Mouse (Mus musculus) MEL (cell line): ENCODE results near the gene Foxb1. TPM values are rescaled to one million over a fixed set of nuclear protein-coding genes. Genes with fewer than 3 reads are reported as not detected.

Experiments used
- DNase-seq: peaks from one replicate; pipeline ENCODE4 v3.0.0; 2011; ENCODE audit warnings: low read depth, low spot score
- H3K27ac ChIP-seq: 2 replicates; pipeline ENCODE4 v1.5.1; 2012; ENCODE audit warnings: low read depth, mild to moderate bottlenecking, control low read depth, low read length, moderate library complexity; ENCODE audit not compliant: control insufficient read depth
- H3K27me3 ChIP-seq, 2 experiments: fragments of 150-350 bp in 1 of 2; sonication (generic) in 1 of 2; 2 replicates each; pipeline ENCODE4 v1.6.1; 2012; ENCODE audit warnings: low read length in 2 of 2, mild to moderate bottlenecking in 2 of 2, improper control_type of control experiment in 1 of 2, moderate library complexity in 1 of 2; ENCODE audit not compliant: insufficient read depth in 2 of 2, control insufficient read depth in 1 of 2
- H3K36me3 ChIP-seq, 2 experiments: 2 replicates each; pipeline ENCODE4 v1.6.1; 2012 to 2014; ENCODE audit warnings: low read length in 2 of 2, improper control_type of control experiment in 1 of 2, inconsistent platforms in 1 of 2, mild to moderate bottlenecking in 1 of 2; ENCODE audit not compliant: insufficient read depth in 2 of 2, control insufficient read depth in 1 of 2
- H3K4me1 ChIP-seq, 2 experiments: fragments of 150-350 bp in 1 of 2; sonication (generic) in 1 of 2; 2 replicates each; pipeline ENCODE4 v1.6.1; 2012; ENCODE audit warnings: low read length in 2 of 2, improper control_type of control experiment in 1 of 2, mild to moderate bottlenecking in 1 of 2; ENCODE audit not compliant: insufficient read depth in 2 of 2, control insufficient read depth in 1 of 2
- H3K4me3 ChIP-seq, 2 experiments: fragments of 150-350 bp in 1 of 2; sonication (generic) in 1 of 2; 2 replicates each; pipeline ENCODE4 v1.5.1; 2012; ENCODE audit warnings: low read depth in 2 of 2, low read length in 2 of 2, mild to moderate bottlenecking in 2 of 2, moderate library complexity in 2 of 2, control low read depth in 1 of 2, improper control_type of control experiment in 1 of 2; ENCODE audit not compliant: control insufficient read depth in 1 of 2, insufficient read depth in 1 of 2
- H3K79me2 ChIP-seq: 2 replicates; pipeline ENCODE4 v1.6.1; 2012; ENCODE audit warnings: mild to moderate bottlenecking, low read length, moderate library complexity; ENCODE audit not compliant: control insufficient read depth, poor library complexity, insufficient read depth
- H3K9ac ChIP-seq: 2 replicates; pipeline ENCODE4 v1.6.1; 2012; ENCODE audit warnings: low read depth, mild to moderate bottlenecking, control low read depth, low read length, moderate library complexity; ENCODE audit not compliant: control insufficient read depth, poor library complexity, severe bottlenecking
- H3K9me3 ChIP-seq: fragments of 150-350 bp; sonication (generic); replicated peaks from 2 replicates; pipeline ENCODE4 v1.6.1; 2012; ENCODE audit warnings: mild to moderate bottlenecking, low read length, improper control_type of control experiment, moderate library complexity; ENCODE audit not compliant: insufficient read depth
- BHLHE40 ChIP-seq: IDR thresholded peaks from 2 replicates; pipeline ENCODE4 v1.6.1; 2012; ENCODE audit warnings: low read depth, mild to moderate bottlenecking, inconsistent platforms, low read length, improper control_type of control experiment, borderline replicate concordance
- CHD2 ChIP-seq: IDR thresholded peaks from 2 replicates; pipeline ENCODE4 v1.6.1; 2011; ENCODE audit warnings: low read length, improper control_type of control experiment
- CTCF ChIP-seq, 3 experiments: IDR thresholded peaks in 2 of 3; conservative IDR thresholded peaks in 1 of 3; 2 replicates each; pipeline ENCODE4 v1.5.1; 2011 to 2012; ENCODE audit warnings: low read length in 3 of 3, low read depth in 2 of 3, mild to moderate bottlenecking in 2 of 3, improper control_type of control experiment in 1 of 3, inconsistent platforms in 1 of 3, mixed read lengths in 1 of 3, moderate library complexity in 1 of 3; ENCODE audit not compliant: control insufficient read depth in 1 of 3, insufficient read depth in 1 of 3, poor library complexity in 1 of 3, severe bottlenecking in 1 of 3
- ELF1 ChIP-seq: IDR thresholded peaks from 2 replicates; pipeline ENCODE4 v1.6.1; 2014; ENCODE audit warnings: low read depth, mild to moderate bottlenecking, inconsistent platforms, low read length, improper control_type of control experiment, moderate library complexity
- ETS1 ChIP-seq: IDR thresholded peaks from 2 replicates; pipeline ENCODE4 v1.6.1; 2012; ENCODE audit warnings: low read depth, mild to moderate bottlenecking, inconsistent platforms, low read length, improper control_type of control experiment, moderate library complexity
- GATA1 ChIP-seq: IDR thresholded peaks from 2 replicates; pipeline ENCODE4 v1.6.1; 2011; ENCODE audit warnings: low read depth, low read length, improper control_type of control experiment
- KAT2A ChIP-seq: conservative IDR thresholded peaks from 2 replicates; pipeline ENCODE4 v1.6.1; 2012; ENCODE audit warnings: low read depth, low read length, improper control_type of control experiment, inconsistent platforms
- MAX ChIP-seq: IDR thresholded peaks from 2 replicates; pipeline ENCODE4 v1.6.1; 2011; ENCODE audit warnings: low read length, improper control_type of control experiment
- MAZ ChIP-seq: IDR thresholded peaks from 2 replicates; pipeline ENCODE4 v1.6.1; 2012; ENCODE audit warnings: low read depth, mild to moderate bottlenecking, inconsistent platforms, low read length, improper control_type of control experiment
- MXI1 ChIP-seq: IDR thresholded peaks from 2 replicates; pipeline ENCODE4 v1.6.1; 2011; ENCODE audit warnings: mild to moderate bottlenecking, low read depth, low read length, improper control_type of control experiment
- MYB ChIP-seq: IDR thresholded peaks from 2 replicates; pipeline ENCODE4 v1.6.1; 2011; ENCODE audit warnings: mild to moderate bottlenecking, low read depth, low read length, improper control_type of control experiment
- POLR2A ChIP-seq, 2 experiments: IDR thresholded peaks; 2 replicates each; pipeline ENCODE4 v1.6.1; 2011 to 2012; ENCODE audit warnings: low read length in 2 of 2, mild to moderate bottlenecking in 2 of 2, control low read depth in 1 of 2, improper control_type of control experiment in 1 of 2, low read depth in 1 of 2, moderate library complexity in 1 of 2; ENCODE audit not compliant: control insufficient read depth in 1 of 2, insufficient read depth in 1 of 2, poor library complexity in 1 of 2
- POLR2AphosphoS2 ChIP-seq: IDR thresholded peaks from 2 replicates; pipeline ENCODE4 v1.6.1; 2011; ENCODE audit warnings: low read length, improper control_type of control experiment
- POLR2AphosphoS5 ChIP-seq: IDR thresholded peaks from 2 replicates; pipeline ENCODE4 v1.6.1; 2012; ENCODE audit warnings: low read depth, borderline replicate concordance, mild to moderate bottlenecking, inconsistent platforms, low read length, moderate library complexity, mixed read lengths
- RAD21 ChIP-seq: IDR thresholded peaks from 2 replicates; pipeline ENCODE4 v1.6.1; 2011; ENCODE audit warnings: mild to moderate bottlenecking, low read depth, low read length, improper control_type of control experiment
- SIN3A ChIP-seq: IDR thresholded peaks from 2 replicates; pipeline ENCODE4 v1.6.1; 2012; ENCODE audit warnings: low read length, improper control_type of control experiment, inconsistent platforms
- USF1 ChIP-seq: IDR thresholded peaks from 2 replicates; pipeline ENCODE4 v1.6.1; 2014; ENCODE audit warnings: low read depth, mild to moderate bottlenecking, inconsistent platforms, low read length, improper control_type of control experiment, moderate library complexity
- USF2 ChIP-seq, 2 experiments: IDR thresholded peaks; 2 replicates each; pipeline ENCODE4 v1.6.1; 2011 to 2012; ENCODE audit warnings: improper control_type of control experiment in 2 of 2, low read length in 2 of 2, borderline replicate concordance in 1 of 2, inconsistent platforms in 1 of 2, low read depth in 1 of 2, mild to moderate bottlenecking in 1 of 2; ENCODE audit not compliant: insufficient read depth in 1 of 2
- ZC3H11A ChIP-seq: IDR thresholded peaks from 2 replicates; pipeline ENCODE4 v1.6.1; 2012; ENCODE audit warnings: low read depth, mild to moderate bottlenecking, inconsistent platforms, low read length, improper control_type of control experiment
- ZKSCAN1 ChIP-seq: IDR thresholded peaks from 2 replicates; pipeline ENCODE4 v1.6.1; 2012; ENCODE audit warnings: low read depth, mild to moderate bottlenecking, inconsistent platforms, low read length, improper control_type of control experiment, moderate library complexity
- ZNF384 ChIP-seq: IDR thresholded peaks from 2 replicates; pipeline ENCODE4 v1.6.1; 2012; ENCODE audit warnings: low read depth, mild to moderate bottlenecking, inconsistent platforms, low read length, improper control_type of control experiment
- polyA plus RNA-seq, 2 experiments: library from polyadenylated mRNA; stranded (reverse) in 1 of 2; unstranded in 1 of 2; fragments of >175 nt in 1 of 2; fragments of >200 nt in 1 of 2; gene quantifications; 2 replicates each; pipeline versions ENCODE4 v1.2.1 to v1.2.4; 2012; ENCODE audit warnings: low replicate concordance in 2 of 2, low read depth in 1 of 2; ENCODE audit not compliant: insufficient read length in 2 of 2, insufficient read depth in 1 of 2, missing spikeins in 1 of 2
- total RNA-seq: library from RNA; depleted of rRNA; stranded (reverse); fragments of 300-350 nt; gene quantifications from 2 replicates; pipeline ENCODE4 v1.2.3, GENCODE M21; 2012

Foxb1 gene
- total and polyA plus RNA-seq, 3 experiments: not detected

GRCm38 (mm10) chr9:69779996-69780395 lies 19.3 kb upstream of the Foxb1 start:
- H3K36me3 ChIP-seq: no peaks in the 10 kb centered on the region
- H3K27ac ChIP-seq: no peak overlapping the region
- no peaks in the 10 kb centered on the region for H3K9me3 ChIP-seq

DNA sequence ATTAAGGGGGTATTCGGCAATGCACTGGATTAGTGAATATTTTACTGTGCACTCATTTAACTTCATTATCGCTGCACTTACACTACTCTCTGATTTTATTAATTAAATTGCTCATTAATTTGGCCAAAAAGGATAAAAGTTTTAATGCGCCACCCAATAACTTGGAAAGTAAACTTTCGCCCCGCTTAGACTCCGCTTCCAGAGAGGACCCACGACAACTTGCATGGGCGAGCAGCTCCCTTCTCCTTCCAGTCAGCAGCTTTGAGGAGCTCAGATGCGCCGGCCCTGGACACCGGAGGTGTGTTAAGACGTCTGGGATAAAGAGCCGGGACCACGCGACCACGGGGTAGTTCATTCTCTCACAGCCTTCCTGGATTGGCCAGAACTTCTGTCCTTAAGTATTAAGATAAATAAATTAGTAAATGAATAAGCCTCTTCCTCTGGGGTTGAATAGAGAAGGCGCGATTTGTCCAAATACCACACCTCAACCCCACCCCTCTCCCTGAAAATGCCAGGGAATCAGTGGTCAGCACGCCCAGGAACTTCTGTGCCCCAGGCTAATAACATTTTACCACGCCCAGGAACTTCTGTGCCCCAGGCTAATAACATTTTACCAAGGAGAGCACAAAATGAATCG lies 9.3 kb upstream of the Foxb1 start:
- Histone ChIP-seq H3K4me1 (no peaks in the 10 kb centered on the region), H3K79me2 (no peaks in the 10 kb centered on the region), H3K9me3 (no peaks in the 10 kb centered on the region), H3K27ac (no peak overlapping the region), H3K27me3 (no peaks in the 10 kb centered on the region), H3K9ac (no peak overlapping the region), H3K36me3 (no peaks in the 10 kb centered on the region), H3K4me3 (no peak overlapping the region)
- DNase-seq: no peak
- no peak for TF ChIP-seq POLR2A (IDR thresholded peaks at IDR 0.05; ENCODE audit: control insufficient read depth in 1 of 2, insufficient read depth in 1 of 2, low read depth in 1 of 2, low read length in 2 of 2, poor library complexity in 1 of 2)
- TF ChIP-seq MXI1: no peak
- no peak for TF ChIP-seq USF2 (IDR thresholded peaks at IDR 0.05; ENCODE audit: borderline replicate concordance in 1 of 2, insufficient read depth in 1 of 2, low read depth in 1 of 2, low read length in 2 of 2)
- TF ChIP-seq POLR2AphosphoS5: no peak

More at GRCm38 (mm10) chr9:69779996-69780395, 19.3 kb upstream of the Foxb1 start:
- DNase-seq: no peak
- H3K79me2 ChIP-seq: no peaks in the 10 kb centered on the region
- H3K4me1 ChIP-seq: no peaks in the 10 kb centered on the region
- no peak overlapping the region for H3K4me3 ChIP-seq
- TF ChIP-seq ELF1 (no peak), ZKSCAN1 (no peak), KAT2A (no peak), MAX (no peak), MYB (no peak), BHLHE40 (no peak), ETS1 (no peak), ZC3H11A (no peak), POLR2AphosphoS2 (no peak), CTCF (IDR thresholded peaks at IDR 0.05 in 2 of 3, conservative IDR thresholded peaks at IDR 0.05 in 1 of 3; ENCODE audit: control insufficient read depth in 1 of 3, insufficient read depth in 1 of 3, low read depth in 2 of 3, low read length in 3 of 3, poor library complexity in 1 of 3, severe bottlenecking in 1 of 3) (no peak), POLR2AphosphoS5 (no peak), USF1 (no peak), RAD21 (no peak), GATA1 (no peak), CHD2 (no peak), ZNF384 (no peak), MAZ (no peak), SIN3A (no peak)
- no peaks in the 10 kb centered on the region; a peak in 1 of 4 replicates for H3K27me3 ChIP-seq
- no peak overlapping the region for H3K9ac ChIP-seq
